ENCODE assay signal across 13 mouse cellular contexts in the genomic region with DNA sequence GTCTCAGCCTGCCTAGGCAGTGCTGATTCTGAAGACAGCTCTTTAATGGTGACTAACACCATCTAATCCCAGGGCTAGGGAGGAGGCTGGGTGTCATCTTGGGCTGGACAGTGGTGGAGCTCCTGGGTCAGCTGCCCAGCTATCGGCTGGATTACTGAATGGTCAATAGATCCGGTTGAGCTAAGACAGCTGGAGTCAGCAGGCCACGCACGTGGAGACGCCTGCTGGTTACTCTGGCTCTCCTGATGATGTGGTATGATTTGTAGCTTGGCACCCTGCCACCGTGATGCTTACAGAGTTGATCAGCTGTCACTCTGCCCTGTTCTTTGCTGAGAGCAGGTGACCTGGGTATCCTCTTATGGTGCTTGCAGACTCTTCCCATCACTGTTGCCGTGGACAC. TPM values are rescaled to one million over a fixed set of nuclear protein-coding genes. Genes with fewer than 3 reads are reported as not detected.
DNase-seq lines count a peak whose midpoint lies in the region; ATAC-seq lines count a peak whose summit lies in the region.
"Had no signal": no experiment of that assay in that cellular context is flagged by ENCODE, and none has a peak within 500 bp of the region (broad histone marks: within the 10 kb centered on the region; RNA-seq: fewer than 3 reads in every experiment).

No protein-coding gene starts in this region.

- no peaks in the 10 kb centered on the region for H3K27me3 ChIP-seq in embryonic facial prominence, embryonic 14.5 days (replicated peaks; ENCODE audit: control insufficient read depth, insufficient read depth, low read length)
- H3K27me3 ChIP-seq in embryonic facial prominence, embryonic 10.5 days (replicated peaks; ENCODE audit: low read depth, poor library complexity, severe bottlenecking) = peaks cover 8% of the 10 kb centered on the region; the same call in 1 of the 2 replicates
- H3K27me3 ChIP-seq: midbrain, embryonic 15.5 days had no signal

- no peak overlapping the region for H3K9ac ChIP-seq in embryonic facial prominence, embryonic 14.5 days (ENCODE audit: low read depth, low read length)
- H3K9ac ChIP-seq: hindbrain, embryonic 14.5 days; midbrain, embryonic 15.5 days had no signal

- H3K4me1 ChIP-seq in embryonic facial prominence, embryonic 14.5 days (ENCODE audit: control insufficient read depth, insufficient read depth, low read length) = no peaks in the 10 kb centered on the region
- peaks cover 10% of the 10 kb centered on the region for H3K4me1 ChIP-seq in embryonic facial prominence, embryonic 10.5 days
- H3K4me1 ChIP-seq: midbrain, embryonic 15.5 days had no signal

- no peak overlapping the region for H3K4me3 ChIP-seq in embryonic facial prominence, embryonic 14.5 days (ENCODE audit: low read depth, low read length)
- H3K4me3 ChIP-seq in embryonic facial prominence, embryonic 10.5 days = no peak overlapping the region
- H3K4me3 ChIP-seq: layer of hippocampus, adult 2 months; midbrain, embryonic 15.5 days had no signal

- H3K9me3 ChIP-seq in embryonic facial prominence, embryonic 14.5 days (ENCODE audit: control insufficient read depth, low read length) = no peaks in the 10 kb centered on the region
- H3K9me3 ChIP-seq in embryonic facial prominence, embryonic 10.5 days = no peaks in the 10 kb centered on the region
- H3K9me3 ChIP-seq: midbrain, embryonic 15.5 days had no signal

- H3K27ac ChIP-seq in embryonic facial prominence, embryonic 14.5 days (replicated peaks; ENCODE audit: low read depth, low read length) = no peak overlapping the region
- H3K27ac ChIP-seq in embryonic facial prominence, embryonic 10.5 days (replicated peaks) = no peak overlapping the region
- H3K27ac ChIP-seq: hindbrain, embryonic 14.5 days; layer of hippocampus, adult 2 months; midbrain, embryonic 15.5 days had no signal

- H3K36me3 ChIP-seq in embryonic facial prominence, embryonic 14.5 days (ENCODE audit: control insufficient read depth, insufficient read depth, low read length) = no peaks in the 10 kb centered on the region
- H3K36me3 ChIP-seq in embryonic facial prominence, embryonic 10.5 days (replicated peaks) = no peaks in the 10 kb centered on the region
- H3K36me3 ChIP-seq: midbrain, embryonic 15.5 days had no signal

- no peak for ATAC-seq in embryonic facial prominence, embryonic 14.5 days (ENCODE audit: low read depth)
- ATAC-seq: midbrain, embryonic 15.5 days had no signal

- peak; percentile 45 for DNase-seq in embryonic facial prominence, embryonic 14.5 days (ENCODE audit: low spot score)
- DNase-seq in embryonic facial prominence, embryonic 10.5 days (ENCODE audit: low spot score) = no peak
- DNase-seq in left cerebral cortex, postnatal 4 days = peak; percentile 46
- no peak for DNase-seq in left cerebral cortex, postnatal 25 days (ENCODE audit: low spot score in 2 of 2)
- peak; percentile 6 for DNase-seq in urinary bladder, postnatal 14 days (ENCODE audit: low spot score)
- DNase-seq in urinary bladder, postnatal 36 days (ENCODE audit: low spot score in 2 of 2) = no peak
- no peak for DNase-seq in spleen, postnatal 4 days (ENCODE audit: low spot score in 2 of 2)
- DNase-seq in thymus, postnatal 25 days = no peak
- DNase-seq: kidney, adult 9 months had no signal

- WGBS in embryonic facial prominence, embryonic 14.5 days = 54% methylated on average over 7 of the region's 7 CpGs
- WGBS in embryonic facial prominence, embryonic 10.5 days = 76% methylated on average over 7 of the region's 7 CpGs

- intact Hi-C loops in left cerebral cortex, postnatal 4 days (cut with DNase I) = no loop called here
- intact Hi-C loops in left cerebral cortex, postnatal 25 days (cut with DNase I) = no loop called here

- H3K4me2 ChIP-seq in embryonic facial prominence, embryonic 14.5 days (ENCODE audit: low read depth, low read length) = no peak overlapping the region
- H3K4me2 ChIP-seq: hindbrain, embryonic 14.5 days; midbrain, embryonic 15.5 days had no signal

RNA-seq across cellular contexts. Expression of a gene that starts 23.7 kb away (rescaled TPM):
- polyA plus RNA-seq in embryonic facial prominence, embryonic 14.5 days (2014; fragmentation: Nextera tagmentation; extraction: Ambion mirVana) = 2.9 and 3.1 TPM in 2 replicates
- 0.18 and 0.61 TPM in 2 replicates for polyA plus RNA-seq in embryonic facial prominence, embryonic 10.5 days (2016; fragmentation: Nextera tagmentation; extraction: Ambion mirVana)
- not detected for total RNA-seq in left cerebral cortex, postnatal 4 days (2021)
- total RNA-seq in left cerebral cortex, postnatal 25 days (2021) = under 1 TPM; 0.21 to 0.25 TPM
- polyA plus RNA-seq: midbrain, embryonic 15.5 days; thymus, postnatal 0 days had no signal

Comparison
In these comparisons a context has a peak if more than half of its experiments do, and no peak if none do; other contexts are left out.
1. DNase-seq: peak in embryonic facial prominence, embryonic 14.5 days (single experiment), left cerebral cortex, postnatal 4 days (single experiment) and urinary bladder, postnatal 14 days (single experiment); none in embryonic facial prominence, embryonic 10.5 days (single experiment), left cerebral cortex, postnatal 25 days (0 of 2), urinary bladder, postnatal 36 days (0 of 2), spleen, postnatal 4 days (0 of 2) and thymus, postnatal 25 days (single experiment).